Mouse (Mus musculus) G1E (cell line): ENCODE data around the gene Suv39h2.

Experiments used
- CTCF ChIP-seq: IDR thresholded peaks from 2 replicates; pipeline ENCODE4 v1.5.1; 2012; ENCODE audit warnings: low read depth, low read length, inconsistent platforms, mixed read lengths
- GATA1 ChIP-seq: IDR thresholded peaks from 2 replicates; pipeline ENCODE4 v1.6.1; 2012; ENCODE audit warnings: borderline replicate concordance, low read length, inconsistent platforms, mixed read lengths
- GATA2 ChIP-seq: IDR thresholded peaks from 2 replicates; pipeline ENCODE4 v1.6.1; 2012; ENCODE audit warnings: low read depth, low read length, inconsistent platforms, borderline replicate concordance
- POLR2AphosphoS5 ChIP-seq: IDR thresholded peaks from 2 replicates; pipeline ENCODE4 v1.6.1; 2012; ENCODE audit warnings: low read depth, low read length, inconsistent platforms; ENCODE audit not compliant: insufficient replicate concordance
- TAL1 ChIP-seq: conservative IDR thresholded peaks from 2 replicates; pipeline ENCODE4 v1.6.1; 2012; ENCODE audit warnings: low read depth, low read length, inconsistent platforms, mixed read lengths

GRCm38 (mm10) chr2:3414241-3414640 is 60.6 kb downstream of the Suv39h2 start:
- TF ChIP-seq CTCF (peak; percentile 78), GATA1 (no peak), TAL1 (no peak), POLR2AphosphoS5 (no peak), GATA2 (no peak)
